Mouse (Mus musculus) neutrophil, adult 5-6 weeks (primary cell): ENCODE results near the gene Olfr1065. TPM values are rescaled to one million over a fixed set of nuclear protein-coding genes. Genes with fewer than 3 reads are reported as not detected.
"Not testable (repeated sequence)": the region's sequence is repeated elsewhere in the genome, so short reads cannot be mapped to it uniquely, and the experiment has no call there.

Experiments used
- ATAC-seq: fragments of 151-379, 151-347 bp; 2 replicates; pipeline ENCODE4 v1.8.0; 2017; ENCODE audit warnings: mild to moderate bottlenecking, moderate TSS enrichment; ENCODE audit not compliant: insufficient number of reproducible peaks, poor library complexity, low FRiP score, severe bottlenecking; ENCODE audit errors: extremely low read depth
- total RNA-seq: library from RNA; stranded (forward); fragments of 200-1000 nt; gene quantifications from 2 replicates; pipeline ENCODE4 v1.2.3, GENCODE M21; 2017

The Olfr1065 gene
- total RNA-seq = not detected in 2 replicates

DNA sequence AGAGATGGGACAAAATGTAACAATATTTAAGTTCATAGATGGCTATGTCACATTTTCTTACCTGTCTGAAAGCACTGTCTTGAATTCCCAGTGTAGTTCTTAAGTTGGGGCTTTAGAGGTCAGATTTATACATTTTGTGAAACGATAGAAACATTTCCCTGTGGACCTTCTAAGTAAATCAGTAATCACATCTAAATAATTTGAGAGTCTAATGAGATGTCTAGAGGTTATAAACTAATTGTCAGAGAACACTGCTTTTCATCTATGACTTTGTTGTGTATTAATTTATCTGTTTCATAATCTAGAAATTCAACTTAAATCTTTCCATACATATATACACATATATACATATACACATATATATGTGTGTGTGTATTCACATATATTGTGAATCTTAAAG lies at the start of gene Olfr1065:
Olfr1065 (minus strand) TSS at position 101 of the 400 bp plus-strand sequence.
- ATAC-seq = not testable (repeated sequence)

DNA sequence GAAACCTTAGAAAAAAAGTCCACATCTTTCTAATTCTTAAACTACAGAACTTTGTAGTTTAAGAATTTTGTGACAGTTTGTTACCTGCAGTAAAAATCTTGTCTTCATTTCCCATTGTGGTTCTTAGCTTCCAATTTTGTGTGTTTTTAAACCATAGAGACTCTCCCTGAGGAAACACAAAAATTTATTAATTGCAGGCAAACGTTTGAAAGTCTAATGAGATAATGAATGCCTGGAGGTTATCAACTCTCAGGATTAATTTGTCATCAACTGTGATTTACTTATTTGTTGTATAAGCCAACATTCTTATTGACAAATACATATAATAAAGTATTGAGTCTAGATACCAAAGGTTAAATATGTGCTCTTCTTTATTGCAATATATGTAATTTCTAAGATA lies 36.9 kb upstream of the Olfr1065 start, which contains the start of gene Olfr228:
Olfr228 (minus strand) TSS at position 101 of the 400 bp plus-strand sequence.
- ATAC-seq = no peak

DNA sequence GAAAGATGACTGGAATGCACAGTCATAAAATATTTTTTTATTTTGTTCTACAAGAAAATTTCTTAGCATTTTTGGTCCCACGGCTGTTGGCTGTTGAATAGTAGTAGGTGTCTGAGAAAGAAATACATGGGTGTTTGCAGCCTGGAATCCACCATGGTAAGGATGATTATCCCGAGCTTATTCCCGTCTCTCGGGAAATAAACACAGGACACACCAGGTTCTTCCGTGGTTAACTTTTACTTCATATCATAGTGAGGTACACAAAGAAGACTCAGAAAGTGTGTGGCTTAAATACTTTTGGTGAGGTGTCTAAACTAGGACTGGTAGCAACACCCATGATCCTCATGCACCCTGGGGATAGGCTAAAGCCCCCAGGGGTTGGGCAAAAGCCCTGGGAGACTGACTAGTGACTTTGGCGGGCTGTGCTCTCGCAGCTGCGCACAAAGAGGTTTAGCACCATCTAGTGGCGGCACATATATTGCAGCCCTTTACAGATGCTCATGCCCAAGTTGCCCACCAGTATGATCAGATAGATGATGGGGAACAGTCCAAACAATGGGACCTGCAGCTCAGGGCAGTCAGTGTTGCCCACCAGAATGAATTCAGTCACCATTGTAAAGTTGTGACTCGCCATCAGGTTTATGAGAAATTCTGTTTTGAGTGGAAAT lies 14.2 kb upstream of the Olfr1065 start:
- ATAC-seq = 0 out of 2 replicates have a peak, but pooled peaks have one; percentile 19

DNA sequence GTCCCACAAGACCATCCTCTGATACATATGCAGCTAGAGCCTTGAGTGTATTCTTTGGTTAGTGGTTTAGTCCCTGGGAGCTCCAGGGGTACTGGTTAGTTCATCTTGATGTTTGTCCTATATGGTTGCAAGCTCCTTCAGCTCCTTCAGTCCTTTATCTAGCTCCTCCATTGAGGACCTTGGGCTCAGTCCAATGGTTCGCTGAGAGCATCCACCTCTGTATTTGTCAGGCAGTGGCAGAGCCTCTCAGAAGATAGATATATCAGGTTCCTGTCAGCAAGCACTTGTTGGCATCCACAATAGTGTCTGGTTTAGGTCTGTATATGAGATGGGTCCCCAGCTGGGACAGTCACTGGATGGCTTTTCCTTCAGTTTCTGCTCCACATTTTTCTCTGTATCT lies 10.0 kb upstream of the Olfr1065 start:
- no peak for ATAC-seq

DNA sequence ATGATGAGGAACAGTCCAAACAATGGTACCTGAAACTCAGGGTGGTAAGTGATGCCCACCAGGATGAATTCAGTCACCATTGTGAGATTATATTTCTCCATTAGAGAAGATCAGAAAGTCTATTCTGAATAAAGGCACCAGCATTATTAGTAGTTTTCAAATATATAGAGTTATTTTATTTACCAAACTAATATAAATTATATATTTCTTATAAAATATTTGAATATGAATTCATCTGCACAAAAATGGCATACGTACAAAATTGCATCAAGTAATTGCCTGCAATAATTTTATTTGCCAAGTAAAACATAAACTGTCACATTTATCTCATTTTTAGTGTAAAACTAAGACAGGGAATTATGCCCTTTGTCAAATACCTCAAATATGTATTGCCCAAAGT lies 5.8 kb upstream of the Olfr1065 start, which contains the start of gene Olfr1066:
Olfr1066 (minus strand) TSS at position 101 of the 400 bp plus-strand sequence.
- no peak for ATAC-seq

DNA sequence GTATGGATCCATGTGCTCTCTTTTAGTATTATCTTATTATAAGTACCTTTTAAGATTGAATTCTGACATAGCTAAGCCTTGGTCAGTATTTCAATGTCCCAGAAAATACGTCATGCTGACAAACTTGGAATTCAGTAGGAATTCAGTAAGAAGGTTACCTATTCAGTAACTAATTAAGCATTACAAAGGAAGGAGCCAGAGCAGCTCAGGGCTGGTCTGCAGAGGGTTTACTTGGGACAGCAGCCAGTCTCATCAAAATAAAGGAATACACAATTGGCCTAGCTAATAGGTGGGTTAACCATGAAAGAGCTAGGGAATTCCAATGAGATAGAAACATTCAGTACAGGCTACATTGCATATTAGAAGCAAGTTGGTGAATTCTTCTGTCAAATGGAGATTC lies 8.3 kb downstream of the Olfr1065 start:
- ATAC-seq = not testable (repeated sequence)

DNA sequence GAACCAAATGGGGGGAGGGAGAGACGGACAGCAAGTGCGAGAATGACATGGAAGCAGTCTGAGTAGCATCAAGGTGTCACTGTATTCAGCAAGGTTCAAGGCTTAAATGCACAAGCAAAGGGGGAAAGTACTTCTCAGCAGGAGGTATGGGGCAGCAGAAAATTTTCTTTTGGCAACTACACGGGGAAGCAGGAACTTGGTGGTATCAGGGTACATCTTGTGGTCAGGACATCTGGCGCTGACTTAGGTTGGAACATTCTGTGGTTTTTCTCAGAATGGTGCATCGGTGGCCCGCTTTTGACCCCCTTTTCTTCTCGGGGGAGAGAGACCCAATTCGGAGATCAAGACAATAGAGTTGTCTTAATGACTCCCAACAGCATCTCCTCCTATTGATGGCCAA lies 21.9 kb downstream of the Olfr1065 start:
- ATAC-seq = not testable (repeated sequence)

DNA sequence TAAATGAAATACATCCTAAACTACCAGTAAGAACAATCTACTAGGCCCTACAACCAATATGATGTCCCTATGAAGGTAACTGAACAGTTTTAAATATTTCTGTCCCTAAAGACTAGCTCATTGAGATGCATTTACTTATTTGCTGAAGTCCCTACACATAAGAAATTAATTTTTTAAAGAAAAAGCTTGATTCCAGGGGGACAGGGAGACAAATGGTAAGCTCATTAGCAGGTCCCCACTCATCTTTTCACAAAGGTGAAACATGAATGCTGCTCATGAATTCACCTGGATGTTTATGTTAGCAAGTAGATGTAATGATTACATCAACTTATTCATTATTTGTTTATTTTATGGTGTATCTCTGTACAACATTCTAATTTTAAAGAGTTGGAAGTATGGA lies 23.7 kb downstream of the Olfr1065 start, which contains the start of gene Olfr1062:
Olfr1062 (minus strand) TSS at position 101 of the 400 bp plus-strand sequence.
- ATAC-seq = not testable (repeated sequence)

DNA sequence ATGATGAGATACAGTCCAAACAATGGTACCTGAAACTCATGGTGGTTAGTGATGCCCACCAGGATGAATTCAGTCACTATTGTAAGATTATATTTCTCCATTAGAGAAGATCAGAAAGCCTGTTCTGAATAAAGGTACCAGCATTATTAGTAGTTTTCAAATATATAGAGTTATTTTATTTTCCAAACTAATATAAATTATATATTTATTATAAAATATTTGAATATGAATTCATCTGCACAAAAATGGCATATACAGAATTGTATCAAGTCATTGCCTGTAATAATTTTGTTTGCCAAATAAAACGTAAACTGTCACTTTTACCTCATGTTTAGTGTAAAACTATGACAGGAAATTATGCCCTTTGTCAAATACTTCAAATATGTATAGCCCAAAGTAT lies 36.4 kb downstream of the Olfr1065 start, which contains the start of gene Olfr1061:
Olfr1061 (minus strand) TSS at position 101 of the 400 bp plus-strand sequence.
- no peak for ATAC-seq

DNA sequence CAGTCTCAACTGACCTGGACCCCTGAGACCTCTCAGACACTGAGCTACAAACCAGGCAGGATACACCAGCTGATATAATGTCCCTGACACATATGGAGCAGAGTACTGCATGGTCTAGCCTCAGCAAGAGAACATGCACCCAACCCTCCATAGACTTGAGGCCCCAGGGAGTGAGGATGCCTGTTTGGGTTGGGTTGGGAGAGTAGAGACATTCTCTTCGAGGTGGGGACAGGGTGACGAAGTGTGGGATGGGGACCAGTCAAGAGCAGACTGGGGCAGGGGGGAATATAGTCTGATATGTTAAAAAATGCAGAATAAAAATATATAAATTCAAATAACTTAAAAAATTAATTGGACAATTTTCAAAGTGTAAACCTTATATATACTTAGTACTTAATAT lies 55.3 kb downstream of the Olfr1065 start:
- no peak for ATAC-seq

Other genes starting within 250 kb of the Olfr1065 start
- not detected in 2 replicates for gene Olfr1045, start 247.6 kb downstream of the Olfr1065 start, total RNA-seq
- gene Olfr1046, start 231.3 kb downstream of the Olfr1065 start, total RNA-seq = not detected in 2 replicates
- not detected in 2 replicates for gene Olfr1047, start 219.2 kb downstream of the Olfr1065 start, total RNA-seq
- not detected in 2 replicates for gene Olfr1048, start 210.3 kb downstream of the Olfr1065 start, total RNA-seq
- not detected in 2 replicates for gene Olfr1049, start 192.3 kb downstream of the Olfr1065 start, total RNA-seq
- 0.58 TPM in 1 of 2 replicates, not detected in the other for gene Olfr1051, start 171.5 kb downstream of the Olfr1065 start, total RNA-seq
- not detected in 2 replicates for gene Olfr1052, start 158.1 kb downstream of the Olfr1065 start, total RNA-seq
- gene Olfr1053, start 135.3 kb downstream of the Olfr1065 start, total RNA-seq = not detected in 2 replicates
- gene Olfr1054, start 115.2 kb downstream of the Olfr1065 start, total RNA-seq = not detected in 2 replicates
- gene Olfr1055, start 100.3 kb downstream of the Olfr1065 start, total RNA-seq = not detected in 2 replicates
- gene Olfr1056, start 88.1 kb downstream of the Olfr1065 start, total RNA-seq = not detected in 2 replicates
- not detected in 2 replicates for gene Olfr1057, start 72.2 kb downstream of the Olfr1065 start, total RNA-seq
- gene Olfr1058, start 62.0 kb downstream of the Olfr1065 start, total RNA-seq = not detected in 2 replicates
- gene Olfr1061, start 36.5 kb downstream of the Olfr1065 start, total RNA-seq = not detected in 2 replicates
- gene Olfr1062, start 23.8 kb downstream of the Olfr1065 start, total RNA-seq = not detected in 2 replicates
- not detected in 2 replicates for gene Olfr1066, start 5.7 kb upstream of the Olfr1065 start, total RNA-seq
- gene Olfr228, start 36.8 kb upstream of the Olfr1065 start, total RNA-seq = not detected in 2 replicates
- gene Olfr1076, start 57.9 kb upstream of the Olfr1065 start, total RNA-seq = not detected in 2 replicates
- not detected in 2 replicates for gene Olfr1079, start 91.9 kb upstream of the Olfr1065 start, total RNA-seq
- gene Olfr1080, start 107.6 kb upstream of the Olfr1065 start, total RNA-seq = not detected in 2 replicates
- not detected in 2 replicates for gene Olfr1082, start 148.4 kb upstream of the Olfr1065 start, total RNA-seq
- not detected in 2 replicates for gene Olfr1084, start 189.1 kb upstream of the Olfr1065 start, total RNA-seq
- gene Olfr1085, start 211.4 kb upstream of the Olfr1065 start, total RNA-seq = 0.12 TPM in 1 of 2 replicates, not detected in the other
- gene Olfr1086, start 229.5 kb upstream of the Olfr1065 start, total RNA-seq = not detected in 2 replicates
- not detected in 2 replicates for gene Olfr1087, start 247.8 kb upstream of the Olfr1065 start, total RNA-seq